Mouse (Mus musculus) lung, adult 2 months (tissue): Measurements from ENCODE around the gene Fam3c. TPM values are rescaled to one million over a fixed set of nuclear protein-coding genes. Genes with fewer than 3 reads are reported as not detected.

Source experiments
- DNase-seq: peaks from one replicate; pipeline ENCODE4 v3.0.0; 2022
- H3K4me1 ChIP-seq: fragments of 200-500 bp; 2 replicates; pipeline ENCODE4 v1.6.1; 2011; ENCODE audit warnings: low read length; ENCODE audit not compliant: control insufficient read depth, insufficient read depth
- H3K4me3 ChIP-seq: fragments of 200-500 bp; replicated peaks from 2 replicates; pipeline ENCODE3; 2011; ENCODE audit warnings: low read depth, mild to moderate bottlenecking, control low read depth, low read length; ENCODE audit errors: extremely low read depth
- CTCF ChIP-seq: fragments of 200-500 bp; IDR thresholded peaks from 2 replicates; pipeline ENCODE4 v1.5.1; 2011; ENCODE audit warnings: mild to moderate bottlenecking, low read length, control low read depth; ENCODE audit not compliant: insufficient read depth
- POLR2A ChIP-seq: fragments of 200-500 bp; IDR thresholded peaks from 2 replicates; pipeline ENCODE4 v1.6.1; 2011; ENCODE audit warnings: low read depth, mild to moderate bottlenecking, control low read depth, low read length, borderline replicate concordance; ENCODE audit errors: extremely low read depth
- WGBS: fragments of 180-500 bp; shearing (Covaris S2); methylation state at CpG from one replicate; pipeline ENCODE4 v1.1.7; 2018; 5-methylcytosine and 5-hydroxymethylcytosine counted together
- polyA plus RNA-seq: library from polyadenylated mRNA; depleted of rRNA; stranded (reverse); fragments of >200 nt; gene quantifications from 2 replicates; pipeline ENCODE4 v1.2.3, GENCODE M21; 2012

Fam3c gene
- polyA plus RNA-seq, 1 experiment = 9.1 TPM

GRCm38 (mm10) chr6:22343292-22343691 lies 12.8 kb downstream of the Fam3c start:
- DNase-seq = no peak
- WGBS = 71% methylated on average over 3 of the region's 3 CpGs
- no peak overlapping the region for H3K4me3 ChIP-seq
- TF ChIP-seq CTCF = no peak
- TF ChIP-seq POLR2A = no peak
- H3K4me1 ChIP-seq = peaks cover 15% of the 10 kb centered on the region

GRCm38 (mm10) chr6:22340779-22341178 lies 15.3 kb downstream of the Fam3c start:
- TF ChIP-seq POLR2A = no peak
- no peak for TF ChIP-seq CTCF
- peaks cover 11% of the 10 kb centered on the region for H3K4me1 ChIP-seq
- DNase-seq = no peak
- WGBS = 95% methylated on average over 14 of the region's 14 CpGs
- no peak overlapping the region for H3K4me3 ChIP-seq

GRCm38 (mm10) chr6:22339763-22340542 lies 16.1 kb downstream of the Fam3c start:
- TF ChIP-seq CTCF (no peak), POLR2A (no peak)
- Histone ChIP-seq H3K4me3 (no peak overlapping the region), H3K4me1 (peaks cover 11% of the 10 kb centered on the region)
- 78% methylated on average over 15 of the region's 15 CpGs for WGBS
- no peak for DNase-seq

GRCm38 (mm10) chr6:22332548-22332947 lies 23.5 kb downstream of the Fam3c start:
- 84% methylated on average over 2 of the region's 2 CpGs for WGBS
- peaks cover 4% of the 10 kb centered on the region; the same call in 1 of the 2 replicates for H3K4me1 ChIP-seq
- TF ChIP-seq POLR2A = no peak
- TF ChIP-seq CTCF = no peak
- H3K4me3 ChIP-seq = no peak overlapping the region
- DNase-seq = no peak

- H3K4me1 ChIP-seq = peaks cover 4% of the 10 kb centered on the region; the same call in 1 of the 2 replicates
- WGBS = 68% methylated on average over 13 of the region's 13 CpGs
- no peak overlapping the region for H3K4me3 ChIP-seq
- DNase-seq = no peak
- no peak for TF ChIP-seq POLR2A
Observed at GRCm38 (mm10) chr6:22330169-22330960, 25.7 kb downstream of the Fam3c start.

GRCm38 (mm10) chr6:22327931-22328330 lies 28.1 kb downstream of the Fam3c start:
- no peak for DNase-seq
- Histone ChIP-seq H3K4me3 (no peak overlapping the region), H3K4me1 (peaks cover 4% of the 10 kb centered on the region; the same call in 1 of the 2 replicates)
- TF ChIP-seq CTCF (no peak), POLR2A (no peak)
- WGBS = 69% methylated on average over 8 of the region's 8 CpGs

- DNase-seq = no peak
- H3K4me1 ChIP-seq = peaks cover 4% of the 10 kb centered on the region; the same call in 1 of the 2 replicates
- no peak for TF ChIP-seq CTCF
- TF ChIP-seq POLR2A = no peak
- H3K4me3 ChIP-seq = no peak overlapping the region
- 59% methylated on average over 4 of the region's 4 CpGs for WGBS
Observed at GRCm38 (mm10) chr6:22327091-22327490, 29.0 kb downstream of the Fam3c start.

GRCm38 (mm10) chr6:22326289-22326688 lies 29.8 kb downstream of the Fam3c start:
- TF ChIP-seq POLR2A (no peak), CTCF (no peak)
- WGBS = 85% methylated on average over 4 of the region's 4 CpGs
- no peak for DNase-seq
- Histone ChIP-seq H3K4me1 (peaks cover 4% of the 10 kb centered on the region; the same call in 1 of the 2 replicates), H3K4me3 (no peak overlapping the region)

GRCm38 (mm10) chr6:22325364-22326072 lies 30.5 kb downstream of the Fam3c start:
- H3K4me1 ChIP-seq = peaks cover 1% of the 10 kb centered on the region; the same call in 1 of the 2 replicates
- WGBS = 53% methylated on average over 13 of the region's 13 CpGs
- H3K4me3 ChIP-seq = no peak overlapping the region
- peak; percentile 84 for DNase-seq
- TF ChIP-seq CTCF (peak; percentile 96), POLR2A (no peak)

GRCm38 (mm10) chr6:22298059-22298458 lies 58.0 kb downstream of the Fam3c start:
- no peak for DNase-seq
- Histone ChIP-seq H3K4me3 (no peak overlapping the region), H3K4me1 (no peaks in the 10 kb centered on the region)
- 64% methylated on average over 14 of the region's 14 CpGs for WGBS
- no peak for TF ChIP-seq CTCF
- no peak for TF ChIP-seq POLR2A
